Mouse (Mus musculus) gastrocnemius, postnatal 4 days (tissue): ENCODE results near the gene Ly6g6e. TPM values are rescaled to one million over a fixed set of nuclear protein-coding genes. Genes with fewer than 3 reads are reported as not detected.

ENCODE experiments used
- DNase-seq, 2 experiments: peaks; one replicate each; pipeline ENCODE4 v3.0.0; 2021 to 2022; ENCODE audit warnings: low spot score in 2 of 2, mixed read lengths in 2 of 2
- total RNA-seq, 2 experiments: library from RNA; stranded (reverse); gene quantifications; 2 replicates each; pipeline ENCODE4 v1.2.3; 2021

Ly6g6e gene
- total RNA-seq, 2 experiments from 2014 or later, result not detected

DNA sequence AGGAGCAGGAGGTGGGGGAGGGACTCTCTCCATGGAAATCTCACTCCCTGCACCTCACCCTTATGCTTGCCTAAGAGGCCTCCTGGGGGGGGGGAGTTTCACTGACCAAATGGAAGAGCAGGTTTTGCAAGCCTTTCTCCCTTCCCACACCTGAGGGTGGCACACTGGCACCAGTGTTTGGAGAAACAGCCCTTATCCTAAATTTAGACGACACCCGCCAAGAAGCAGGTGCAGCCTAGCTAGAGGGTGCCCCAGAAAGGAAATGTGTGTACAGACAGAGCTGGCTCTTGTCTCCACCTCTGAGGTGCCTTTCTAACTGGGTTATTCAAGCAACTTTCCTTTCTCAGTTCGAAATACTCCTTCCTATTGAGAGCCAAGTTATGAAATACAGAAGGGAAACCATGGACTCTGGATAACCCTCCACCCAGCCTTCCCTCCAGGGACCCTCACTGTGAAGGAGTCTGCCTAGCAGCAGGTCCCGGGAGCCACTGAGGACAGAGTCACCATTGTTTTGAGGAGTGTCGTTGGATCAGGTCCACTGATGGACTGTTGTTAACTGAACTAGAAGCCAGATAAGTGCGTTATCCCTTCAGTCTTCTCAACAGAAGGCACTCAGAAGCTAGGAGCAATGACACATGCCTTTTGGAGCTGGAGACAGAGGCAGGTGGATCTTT, 6.0 kb upstream of the Ly6g6e start:
- no peak for DNase-seq

GRCm38 (mm10) chr17:35071454-35071853, 5.2 kb upstream of the Ly6g6e start:
- DNase-seq, result no peak

DNA sequence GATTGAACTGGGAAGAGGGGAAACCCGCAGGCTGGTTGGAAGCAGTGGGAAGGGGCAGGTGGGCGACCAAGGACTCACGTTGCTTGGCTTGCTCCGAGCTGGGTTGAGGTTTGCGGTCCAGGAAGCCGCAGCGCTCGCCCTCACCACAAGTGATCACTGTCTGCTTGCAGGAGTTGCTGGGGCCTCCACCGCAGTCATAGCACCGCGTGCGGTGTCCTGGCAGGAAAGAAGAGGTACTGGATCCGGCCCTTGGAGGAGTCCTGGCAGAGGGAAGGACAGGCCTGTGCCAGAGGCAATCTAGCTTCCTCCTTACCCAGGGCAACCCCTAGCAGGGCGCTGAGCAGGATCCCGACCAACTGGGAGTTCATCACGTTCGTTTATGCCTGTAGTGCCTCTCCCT, 2.6 kb upstream of the Ly6g6e start:
- DNase-seq, result no peak

- DNase-seq, result no peak
These were observed 583 bp downstream of the Ly6g6e start for GRCm38 (mm10) chr17:35077285-35077684.

- DNase-seq, result no peak
These were observed 1.1 kb downstream of the Ly6g6e start, which contains the start of gene Ly6g6d for GRCm38 (mm10) chr17:35077786-35078233. Gene Ly6g6d (minus strand): TSS chr17:35078065.

DNA sequence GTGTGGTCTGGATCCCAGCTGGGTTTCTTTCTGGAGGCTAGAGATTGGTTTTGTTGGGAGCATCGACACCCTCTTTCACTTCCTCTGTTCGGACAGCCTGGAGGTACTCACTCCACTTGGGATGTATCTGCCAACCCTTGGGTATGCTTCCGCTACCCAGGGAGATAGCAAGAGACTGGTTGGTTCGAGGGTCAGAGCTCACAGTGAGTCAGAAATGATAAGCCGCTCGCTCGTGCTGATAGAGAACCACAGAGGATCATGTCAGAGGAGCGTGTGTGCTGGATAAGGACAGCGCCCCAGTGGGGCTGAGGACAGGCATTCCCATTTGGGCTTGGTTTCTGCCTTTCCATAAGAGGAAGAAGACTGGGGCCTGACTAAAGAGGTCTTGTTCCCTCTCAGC, 3.1 kb downstream of the Ly6g6e start:
- no peak for DNase-seq

GRCm38 (mm10) chr17:35080248-35080647, 3.5 kb downstream of the Ly6g6e start:
- DNase-seq, result no peak

DNA sequence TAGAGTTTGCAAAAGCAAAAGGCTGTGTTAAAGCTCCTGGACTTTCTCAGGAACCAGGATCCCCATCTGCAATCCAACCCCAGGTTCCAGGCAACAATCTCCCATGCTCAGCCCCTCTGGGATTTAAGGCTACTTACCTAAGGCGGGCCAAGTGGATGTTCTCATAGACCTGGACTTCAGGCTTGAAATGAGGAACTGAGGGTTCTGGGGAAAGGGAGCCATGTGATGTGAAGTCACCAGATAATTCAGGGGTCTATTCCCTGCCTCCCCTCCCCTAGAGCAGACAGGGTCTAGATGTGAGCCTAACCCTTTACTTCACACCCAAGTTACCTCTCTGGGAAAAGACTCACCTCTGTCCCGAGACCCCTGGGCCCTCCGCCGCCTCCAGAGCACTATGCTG, 4.0 kb downstream of the Ly6g6e start:
- DNase-seq, result no peak

DNA sequence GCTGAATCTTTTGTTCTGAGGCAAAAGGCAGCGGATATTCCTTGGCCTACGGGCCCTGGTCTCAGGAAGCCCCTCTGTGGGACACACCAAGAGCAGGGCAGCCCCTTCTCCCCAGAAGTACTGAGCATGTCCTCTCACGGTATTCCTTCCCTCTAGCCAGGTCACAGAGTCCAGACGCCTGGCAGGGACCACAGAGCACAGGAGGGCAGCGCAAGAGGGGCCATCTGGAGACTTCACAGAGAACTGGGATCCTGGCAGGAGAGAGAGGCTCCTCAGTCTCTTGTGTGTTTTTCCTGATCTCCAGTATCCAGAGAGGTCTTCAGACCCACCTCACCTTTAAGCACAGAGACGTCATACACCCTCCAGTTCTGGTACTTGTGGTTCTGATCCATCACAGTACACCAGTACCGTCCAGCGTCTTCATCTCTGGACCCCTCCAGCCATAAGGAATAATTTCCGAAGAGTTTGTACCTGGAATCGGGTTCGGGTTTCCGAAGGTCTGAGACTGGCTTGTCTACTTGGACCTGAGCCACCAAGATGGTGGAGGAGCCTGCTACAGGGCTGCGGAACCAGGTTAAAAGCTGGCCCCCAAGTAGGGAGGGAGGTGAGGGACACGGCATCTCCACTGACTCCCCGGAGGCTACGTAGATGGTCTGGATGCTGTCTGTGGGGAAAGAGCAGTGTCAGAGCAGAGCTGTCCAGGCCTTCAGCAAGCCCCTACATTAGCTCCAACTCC, 6.3 kb downstream of the Ly6g6e start:
- no peak for DNase-seq

GRCm38 (mm10) chr17:35083929-35084497, 7.3 kb downstream of the Ly6g6e start:
- no peak for DNase-seq

GRCm38 (mm10) chr17:35085208-35085865, 8.6 kb downstream of the Ly6g6e start, which contains the start of gene Ly6g6f:
Gene Ly6g6f (minus strand): TSS chr17:35085610.
- no peak for DNase-seq

DNA sequence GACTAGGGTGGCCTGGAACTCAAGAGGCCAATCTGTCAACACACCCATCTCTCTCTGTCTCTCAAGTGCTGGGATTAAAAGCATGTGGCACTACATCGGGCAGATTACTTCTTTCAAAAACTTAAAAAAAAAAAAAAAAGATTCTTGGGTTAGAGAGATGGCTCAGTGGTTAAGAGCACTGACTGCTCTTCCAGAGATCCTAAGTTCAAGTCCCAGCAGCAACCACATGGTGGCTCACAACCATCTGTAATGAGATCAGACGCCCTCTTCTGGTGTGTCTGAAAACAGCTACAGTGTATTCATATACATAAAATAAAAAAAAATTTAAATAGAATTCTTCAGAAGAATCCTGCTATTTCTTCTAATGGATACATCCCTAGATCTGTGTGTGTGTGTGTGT, 11.4 kb downstream of the Ly6g6e start:
- no peak for DNase-seq

DNA sequence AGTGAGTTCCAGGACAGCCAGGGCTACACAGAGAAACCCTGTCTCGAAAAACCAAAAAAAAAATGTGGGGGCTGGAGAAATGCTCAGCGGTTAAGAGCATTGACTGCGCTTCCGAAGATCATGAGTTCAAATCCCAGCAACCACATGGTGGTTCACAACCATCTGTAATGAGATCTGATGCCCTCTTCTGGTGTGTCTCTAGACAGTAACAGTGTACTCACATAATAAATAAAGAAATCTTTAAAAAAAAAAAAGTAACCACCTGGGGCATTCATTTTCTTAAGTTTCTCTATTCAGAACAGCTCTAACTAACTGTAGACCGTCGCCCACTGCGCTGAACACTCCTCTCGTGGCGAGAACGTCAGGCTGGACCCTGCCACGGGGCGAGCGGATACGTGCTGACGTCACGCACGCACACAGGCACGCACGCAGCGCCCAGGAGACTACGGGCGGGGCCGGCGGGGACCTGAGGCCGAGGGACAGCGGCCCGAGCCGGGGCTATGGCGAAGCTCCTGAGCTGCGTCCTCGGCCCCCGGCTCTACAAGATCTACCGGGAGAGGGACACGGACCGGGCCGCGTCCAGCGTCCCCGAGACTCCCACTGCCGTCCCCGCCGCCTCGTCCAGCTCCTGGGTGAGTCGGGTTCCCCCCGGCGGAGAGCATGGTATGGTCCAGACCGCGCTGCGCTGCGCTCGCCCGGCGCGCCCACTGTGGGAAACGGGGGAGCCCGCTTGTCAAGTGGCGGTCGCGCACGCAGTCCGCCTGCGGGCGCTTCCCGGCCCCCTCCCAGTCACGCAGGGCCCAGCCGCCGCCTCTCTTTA, 12.3 kb downstream of the Ly6g6e start, which contains the start of gene Abhd16a:
Gene Abhd16a, plus strand, starts transcription at position 439 of the 820 bp plus-strand sequence.
- peak; percentile 90 to 95 for DNase-seq

GRCm38 (mm10) chr17:35090166-35090932, 13.6 kb downstream of the Ly6g6e start:
- no peak for DNase-seq

GRCm38 (mm10) chr17:35092403-35093198, 15.9 kb downstream of the Ly6g6e start:
- DNase-seq, result no peak

DNA sequence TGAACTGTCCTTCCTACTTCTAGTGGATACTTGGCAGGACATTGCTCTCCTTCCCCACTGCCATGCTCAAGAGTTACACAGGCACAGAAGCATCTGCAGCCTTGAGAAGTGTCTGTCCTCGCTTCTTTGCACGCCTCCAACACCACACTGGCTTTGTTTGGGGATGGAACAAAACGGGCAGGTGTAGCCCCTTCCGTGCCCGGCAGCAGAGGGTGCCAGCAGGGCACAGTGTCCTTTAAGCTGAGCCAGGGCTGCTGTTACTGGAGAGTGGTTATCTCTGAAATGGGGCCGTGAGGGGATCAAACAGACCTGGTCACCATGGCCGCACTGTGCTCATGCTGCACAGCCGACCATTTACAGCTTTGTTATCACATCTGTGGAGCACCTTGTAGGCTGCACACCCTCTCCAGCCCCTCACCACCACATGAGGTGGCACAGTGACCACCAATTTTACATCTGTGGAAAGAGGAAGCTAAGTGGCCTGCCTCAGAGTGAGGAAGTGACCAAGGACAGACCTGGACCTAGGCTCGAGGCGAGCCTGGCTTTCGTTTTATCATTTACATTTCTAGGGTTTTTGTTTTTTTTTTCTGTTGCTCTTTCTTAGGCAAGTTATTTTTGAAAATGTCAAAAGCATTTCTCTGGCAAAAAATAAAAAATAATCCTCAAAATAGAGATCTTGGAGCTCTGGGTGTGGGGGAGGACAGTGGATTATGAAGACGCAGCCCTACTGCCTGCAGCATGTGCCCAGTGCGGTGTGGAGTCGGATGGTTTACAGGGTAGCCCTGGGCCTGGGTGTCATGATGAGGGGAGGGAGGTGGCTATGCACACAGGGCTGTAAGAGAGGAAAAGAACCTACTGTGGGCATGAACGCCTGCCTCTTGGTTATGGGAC, 18.0 kb downstream of the Ly6g6e start:
- DNase-seq, result no peak

DNA sequence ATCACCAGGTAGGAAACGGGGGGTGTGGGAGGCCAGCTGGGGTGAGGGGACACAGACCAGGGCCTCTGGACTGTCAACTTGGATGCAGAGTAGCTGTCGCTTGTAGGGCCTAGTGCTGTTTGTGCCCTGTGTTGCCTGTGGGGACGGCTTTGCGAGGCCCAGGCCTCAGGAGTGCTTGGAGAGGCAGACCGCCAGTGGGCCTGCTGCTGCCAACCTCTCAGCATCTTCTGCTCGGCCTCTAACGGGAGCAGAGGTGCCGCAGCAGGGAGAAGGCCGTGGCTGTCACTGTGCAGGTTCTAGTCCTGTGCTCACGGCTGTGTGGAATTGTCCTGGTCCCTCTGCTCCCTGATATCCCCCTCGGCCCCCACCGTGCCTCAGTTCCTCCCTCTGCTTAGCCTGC, 19.9 kb downstream of the Ly6g6e start:
- no peak for DNase-seq

DNA sequence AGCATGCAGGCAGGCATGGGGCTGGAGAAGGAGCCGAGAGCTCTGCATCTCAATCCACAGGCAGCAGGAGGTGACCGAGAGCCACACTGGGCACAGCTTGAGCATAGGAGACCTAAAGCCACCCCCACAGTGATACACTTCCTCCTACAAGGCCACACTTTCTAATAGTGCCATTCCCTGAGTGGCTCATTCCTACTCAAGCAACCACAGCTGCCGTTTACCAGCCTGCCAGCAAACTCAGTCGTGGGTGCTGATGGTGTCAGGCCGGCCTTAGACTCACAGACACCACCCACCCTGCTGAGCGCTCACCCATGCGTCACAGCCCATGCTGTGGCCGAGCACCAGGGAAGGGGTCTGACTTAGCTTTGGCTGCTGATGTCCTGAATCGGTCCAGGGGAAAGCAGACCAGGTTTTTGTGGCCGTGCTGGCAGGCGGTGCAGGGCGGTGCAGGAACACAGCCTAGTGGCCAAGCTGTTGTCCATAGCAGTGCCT, 20.5 kb downstream of the Ly6g6e start:
- DNase-seq, result no peak
